Mouse (Mus musculus) myocyte (in vitro differentiated cells): Measurements from ENCODE around the gene Prr15l. TPM values are rescaled to one million over a fixed set of nuclear protein-coding genes. Genes with fewer than 3 reads are reported as not detected.

Source experiments
- H3K27me3 ChIP-seq: one replicate; pipeline ENCODE4 v1.6.1; 2011; ENCODE audit not compliant: control insufficient read depth, insufficient read depth, insufficient read length
- H3K36me3 ChIP-seq: one replicate; pipeline ENCODE4 v1.6.1; 2011; ENCODE audit not compliant: control insufficient read depth, insufficient read depth
- H3K4me2 ChIP-seq: one replicate; pipeline ENCODE4 v1.6.1; 2011; ENCODE audit warnings: low read depth, control low read depth
- H3K4me3 ChIP-seq: one replicate; pipeline ENCODE4 v1.5.1; 2011; ENCODE audit warnings: mild to moderate bottlenecking, control low read depth, moderate library complexity
- H3K79me2 ChIP-seq: one replicate; pipeline ENCODE4 v1.6.1; 2011; ENCODE audit not compliant: control insufficient read depth, insufficient read depth
- H3ac ChIP-seq: one replicate; pipeline ENCODE4 v1.6.1; 2011; ENCODE audit not compliant: control insufficient read depth, insufficient read length
- CEBPB ChIP-seq: IDR thresholded peaks from 2 replicates; pipeline ENCODE4 v1.6.1; 2011; ENCODE audit warnings: mild to moderate bottlenecking, moderate library complexity; ENCODE audit not compliant: poor library complexity, insufficient read depth, severe bottlenecking
- E2F4 ChIP-seq: IDR thresholded peaks from one replicate; pipeline ENCODE4 v1.6.1; 2011; ENCODE audit warnings: mild to moderate bottlenecking, control low read depth, moderate library complexity; ENCODE audit not compliant: insufficient read depth
- MAX ChIP-seq: IDR thresholded peaks from one replicate; pipeline ENCODE4 v1.6.1; 2011; ENCODE audit warnings: low read depth, mild to moderate bottlenecking, control low read depth
- MYOD1 ChIP-seq, 3 experiments: IDR thresholded peaks; one replicate each; pipeline ENCODE4 v1.6.1; 2011; ENCODE audit warnings: control low read depth in 2 of 3, low read depth in 2 of 3, mild to moderate bottlenecking in 2 of 3, moderate library complexity in 1 of 3; ENCODE audit not compliant: insufficient read length in 2 of 3, control insufficient read depth in 1 of 3
- MYOG ChIP-seq, 3 experiments: IDR thresholded peaks; one replicate each; pipeline ENCODE4 v1.6.1; 2011; ENCODE audit warnings: control low read depth in 2 of 3, low read depth in 2 of 3, mild to moderate bottlenecking in 2 of 3; ENCODE audit not compliant: insufficient read length in 2 of 3, control insufficient read depth in 1 of 3, insufficient read depth in 1 of 3
- POLR2A ChIP-seq: IDR thresholded peaks from one replicate; pipeline ENCODE4 v1.6.1; 2011; ENCODE audit warnings: low read depth, mild to moderate bottlenecking, control low read depth, moderate library complexity; ENCODE audit not compliant: insufficient read length
- POLR2AphosphoS2 ChIP-seq: IDR thresholded peaks from one replicate; pipeline ENCODE4 v1.6.1; 2011; ENCODE audit warnings: low read depth, control low read depth; ENCODE audit not compliant: insufficient read length
- REST ChIP-seq: IDR thresholded peaks from one replicate; pipeline ENCODE4 v1.6.1; 2011; ENCODE audit warnings: mild to moderate bottlenecking, control low read depth, moderate library complexity; ENCODE audit not compliant: insufficient read depth, insufficient read length
- SRF ChIP-seq: IDR thresholded peaks from one replicate; pipeline ENCODE4 v1.6.1; 2011; ENCODE audit warnings: low read depth; ENCODE audit not compliant: control insufficient read depth, insufficient read length
- TCF12 ChIP-seq: IDR thresholded peaks from one replicate; pipeline ENCODE4 v1.6.1; 2011; ENCODE audit warnings: mild to moderate bottlenecking, control low read depth; ENCODE audit not compliant: poor library complexity, insufficient read depth, severe bottlenecking
- TCF3 ChIP-seq: IDR thresholded peaks from one replicate; pipeline ENCODE4 v1.6.1; 2011; ENCODE audit warnings: low read depth, control low read depth; ENCODE audit not compliant: insufficient read length
- USF1 ChIP-seq: IDR thresholded peaks from one replicate; pipeline ENCODE4 v1.6.1; 2011; ENCODE audit warnings: low read depth, mild to moderate bottlenecking, control low read depth, moderate library complexity
- polyA plus RNA-seq: library from polyadenylated mRNA; unstranded; fragments of >200 nt; fragmentation: generic; extraction: Trizol; gene quantifications from one replicate; pipeline ENCODE4 v1.2.1, GENCODE M21; 2012; ENCODE audit warnings: missing spikeins

The Prr15l gene
- polyA plus RNA-seq, 1 experiment: 0.07 TPM

GRCm38 (mm10) chr11:96934921-96935356, 7.0 kb downstream of the Prr15l start:
- Histone ChIP-seq H3ac (no peak overlapping the region), H3K79me2 (no peaks in the 10 kb centered on the region), H3K36me3 (no peaks in the 10 kb centered on the region), H3K27me3 (peaks cover 5% of the 10 kb centered on the region), H3K4me3 (no peak overlapping the region), H3K4me2 (no peak overlapping the region)
- TF ChIP-seq MYOG (IDR thresholded peaks at IDR 0.05; ENCODE audit: control insufficient read depth in 1 of 3, insufficient read depth in 1 of 3, insufficient read length in 2 of 3, low read depth in 2 of 3) (no peak), USF1 (peak; percentile 71)

GRCm38 (mm10) chr11:96935872-96936650, 8.2 kb downstream of the Prr15l start:
- H3K27me3 ChIP-seq: no peaks in the 10 kb centered on the region
- no peak overlapping the region for H3ac ChIP-seq
- no peak overlapping the region for H3K4me3 ChIP-seq
- peak overlapping the region; percentile 26 for H3K4me2 ChIP-seq
- H3K79me2 ChIP-seq: no peaks in the 10 kb centered on the region
- H3K36me3 ChIP-seq: no peaks in the 10 kb centered on the region
- TF ChIP-seq MAX (no peak), USF1 (no peak), TCF12 (no peak), POLR2AphosphoS2 (no peak), CEBPB (no peak), POLR2A (no peak), E2F4 (no peak), REST (no peak), TCF3 (no peak), SRF (no peak), MYOD1 (IDR thresholded peaks at IDR 0.05; ENCODE audit: control insufficient read depth in 1 of 3, insufficient read length in 2 of 3, low read depth in 2 of 3) (no peak), MYOG (IDR thresholded peaks at IDR 0.05; ENCODE audit: control insufficient read depth in 1 of 3, insufficient read depth in 1 of 3, insufficient read length in 2 of 3, low read depth in 2 of 3) (no peak)

DNA sequence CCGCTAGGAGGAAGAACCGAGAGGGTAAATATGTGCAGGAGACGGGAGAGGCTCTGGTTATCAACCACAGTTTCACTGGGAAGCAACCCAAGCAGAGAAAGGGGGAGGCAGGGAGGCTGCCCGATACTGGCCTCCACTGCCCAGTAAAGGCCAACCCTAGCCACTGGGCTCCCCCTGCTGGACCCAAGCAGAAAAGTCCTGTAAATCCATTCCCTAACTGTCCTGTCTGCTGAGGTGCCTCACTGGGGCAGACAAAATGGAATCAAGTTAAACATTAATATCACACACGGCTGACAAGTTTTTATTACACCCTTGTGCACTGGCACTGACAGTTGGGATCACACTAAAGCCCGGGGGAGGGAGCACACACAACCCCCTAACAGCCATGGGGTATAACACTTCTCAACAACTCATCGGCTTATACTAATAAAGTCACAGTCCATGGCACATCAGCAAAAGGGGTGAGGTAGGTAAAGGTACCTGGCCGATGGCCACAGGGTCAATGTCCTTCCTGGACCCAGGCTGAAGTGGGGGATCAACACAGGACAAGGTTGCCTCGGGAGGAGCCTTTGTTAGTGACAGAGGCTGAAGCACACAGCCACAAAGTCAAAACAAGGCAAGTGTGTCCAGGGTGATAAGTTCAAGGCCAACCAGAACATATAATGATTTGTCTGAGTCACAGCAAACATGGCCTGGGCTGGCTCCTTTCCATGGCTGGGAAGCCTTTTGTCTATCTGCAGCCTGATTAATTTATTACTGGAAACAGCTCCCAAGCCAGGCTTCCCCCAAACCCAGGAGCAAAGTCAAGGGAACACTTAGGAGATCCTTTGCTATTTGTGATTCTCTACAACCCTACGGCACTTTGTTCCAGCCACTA, 9.9 kb downstream of the Prr15l start:
- Histone ChIP-seq H3K4me3 (no peak overlapping the region), H3K36me3 (no peaks in the 10 kb centered on the region), H3K4me2 (peak overlapping the region; percentile 39), H3K79me2 (no peaks in the 10 kb centered on the region), H3ac (no peak overlapping the region), H3K27me3 (no peaks in the 10 kb centered on the region)
- TF ChIP-seq MAX (no peak), CEBPB (no peak), POLR2AphosphoS2 (no peak), TCF12 (no peak), USF1 (no peak), SRF (no peak), E2F4 (no peak), TCF3 (no peak), MYOG (IDR thresholded peaks at IDR 0.05; ENCODE audit: control insufficient read depth in 1 of 3, insufficient read depth in 1 of 3, insufficient read length in 2 of 3, low read depth in 2 of 3) (peak in 1 of 3 experiments; percentile 8)

DNA sequence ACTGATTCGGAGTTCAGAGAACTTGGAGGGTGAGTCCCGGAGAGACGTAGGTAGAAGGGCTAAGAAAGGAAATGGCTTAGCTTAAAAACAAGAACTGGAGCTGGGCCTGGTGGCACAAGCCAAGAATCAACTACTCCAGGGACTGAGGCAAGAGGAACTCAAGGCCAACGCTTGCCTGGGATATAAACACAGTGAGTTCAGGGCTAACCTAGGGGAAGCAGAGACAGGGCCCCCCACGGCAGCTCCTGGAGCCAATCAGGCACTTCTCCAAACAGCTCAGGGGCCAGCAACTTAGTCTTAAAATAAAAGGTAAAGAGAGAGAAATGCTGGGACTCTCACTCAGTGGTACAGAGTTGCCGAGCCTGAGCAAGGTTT, 10.5 kb downstream of the Prr15l start:
- no peak overlapping the region for H3K4me3 ChIP-seq
- no peak for TF ChIP-seq TCF12
- TF ChIP-seq REST: no peak
- no peak for TF ChIP-seq USF1
- no peak for TF ChIP-seq CEBPB
- TF ChIP-seq MYOG (IDR thresholded peaks at IDR 0.05; ENCODE audit: control insufficient read depth in 1 of 3, insufficient read depth in 1 of 3, insufficient read length in 2 of 3, low read depth in 2 of 3): no peak
- TF ChIP-seq POLR2AphosphoS2: no peak
- no peak for TF ChIP-seq E2F4
- no peak for TF ChIP-seq MYOD1 (IDR thresholded peaks at IDR 0.05; ENCODE audit: control insufficient read depth in 1 of 3, insufficient read length in 2 of 3, low read depth in 2 of 3)
- TF ChIP-seq MAX: no peak
- TF ChIP-seq POLR2A: no peak
- TF ChIP-seq TCF3: no peak
- TF ChIP-seq SRF: no peak
- H3K36me3 ChIP-seq: no peaks in the 10 kb centered on the region

More for the DNA sequence above, 10.5 kb downstream of the Prr15l start:
- Histone ChIP-seq H3K79me2 (no peaks in the 10 kb centered on the region), H3K27me3 (no peaks in the 10 kb centered on the region), H3ac (no peak overlapping the region), H3K4me2 (no peak overlapping the region)
